Mouse (Mus musculus): ENCODE measurements around the gene Actrt1. TPM values are rescaled to one million over a fixed set of nuclear protein-coding genes. Genes with fewer than 3 reads are reported as not detected.

Actrt1 gene
- polyA plus RNA-seq (2015; fragmentation: Nextera tagmentation; extraction: Ambion mirVana), result not detected in 2 replicates

GRCm38 (mm10) chrX:46328707-46329106 is at the start of gene Actrt1:
Actrt1 (plus strand) TSS chrX:46329007.

